Comparison of ENCODE assay signal across 10 mouse cellular contexts in the genomic region with DNA sequence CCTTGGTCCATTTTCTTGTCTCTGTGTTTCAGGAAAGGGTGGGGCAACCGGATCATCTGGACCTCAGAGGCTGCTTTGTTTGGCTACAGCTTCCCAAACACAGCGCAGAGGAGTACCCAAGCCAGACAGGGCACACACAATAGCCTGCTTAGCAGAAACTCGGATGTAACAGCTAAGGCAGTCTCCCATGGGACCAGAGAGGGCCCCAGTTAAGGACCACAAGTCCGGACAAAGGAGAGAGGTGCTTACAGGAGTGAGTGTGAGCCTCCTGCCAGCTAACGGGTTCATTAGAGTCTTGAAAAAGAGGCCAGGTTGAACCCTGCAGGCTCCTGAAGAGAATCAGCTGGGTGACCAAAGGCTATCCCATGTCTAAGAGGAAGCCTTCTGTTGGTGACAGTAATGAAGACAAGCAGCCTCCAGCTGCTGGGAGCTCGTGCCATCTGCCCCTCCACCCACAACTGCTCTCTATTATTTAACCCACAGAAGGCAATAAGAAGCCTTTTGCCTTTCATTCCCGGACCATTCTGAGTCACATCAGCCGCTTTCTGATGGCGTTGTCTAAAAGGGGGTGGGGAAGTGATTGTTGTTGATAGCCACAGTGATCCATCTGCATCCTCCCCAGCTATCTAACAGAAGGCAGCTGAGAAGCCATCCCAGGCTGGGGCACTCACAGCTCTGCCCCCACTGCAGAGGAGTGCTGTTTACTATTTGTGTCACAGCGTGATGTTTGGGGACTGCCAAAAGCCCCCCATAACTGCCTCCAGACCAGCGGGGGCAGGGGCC. TPM values are rescaled to one million over a fixed set of nuclear protein-coding genes. Genes with fewer than 3 reads are reported as not detected.
DNase-seq lines count a peak whose midpoint lies in the region; ATAC-seq lines count a peak whose summit lies in the region.
"Had no signal": no experiment of that assay in that cellular context is flagged by ENCODE, and none has a peak within 500 bp of the region (broad histone marks: within the 10 kb centered on the region; RNA-seq: fewer than 3 reads in every experiment).

No protein-coding gene starts in this region.

- ATAC-seq in hindbrain, embryonic 14.5 days (ENCODE audit: low FRiP score) = peak; percentile 70
- ATAC-seq in liver, embryonic 11.5 days (replicated peaks; ENCODE audit: low FRiP score) = no peak

- no peak overlapping the region for H3K4me3 ChIP-seq in hindbrain, embryonic 14.5 days (replicated peaks; ENCODE audit: low read length)
- H3K4me3 ChIP-seq in liver, embryonic 11.5 days (ENCODE audit: low read depth, low read length) = no peak overlapping the region
- H3K4me3 ChIP-seq: heart, adult 2 months; liver, embryonic 13.5 days had no signal

- no peak overlapping the region for H3K9ac ChIP-seq in hindbrain, embryonic 14.5 days
- H3K9ac ChIP-seq in liver, embryonic 11.5 days (ENCODE audit: low read depth, low read length) = no peak overlapping the region
- H3K9ac ChIP-seq: liver, embryonic 13.5 days had no signal

- H3K9me3 ChIP-seq in hindbrain, embryonic 14.5 days (ENCODE audit: control insufficient read depth, low read length) = no peaks in the 10 kb centered on the region
- H3K9me3 ChIP-seq in liver, embryonic 11.5 days (ENCODE audit: control insufficient read depth, low read length) = no peaks in the 10 kb centered on the region
- H3K9me3 ChIP-seq: liver, embryonic 13.5 days had no signal

- intact Hi-C loops in left cerebral cortex, postnatal 36 days (cut with DNase I) = no loop called here

- DNase-seq in MN1 (ENCODE audit: low spot score) = peak; percentile 79
- DNase-seq in embryo, embryonic 10.5 days (ENCODE audit: low spot score) = peak; percentile 57
- DNase-seq in hindbrain, embryonic 14.5 days (ENCODE audit: low spot score) = no peak
- DNase-seq in mesoderm, embryonic 11.5 days (ENCODE audit: low read depth, low spot score) = peak; percentile 66
- DNase-seq in urinary bladder, postnatal 36 days (ENCODE audit: low spot score in 2 of 2) = no peak
- DNase-seq in adrenal gland, postnatal 4 days (ENCODE audit: low spot score in 2 of 2) = no peak
- no peak for DNase-seq in left cerebral cortex, postnatal 36 days (ENCODE audit: low spot score in 2 of 2)
- DNase-seq in liver, embryonic 11.5 days (ENCODE audit: low spot score) = no peak
- DNase-seq: liver, embryonic 13.5 days had no signal

- 22% methylated on average over 11 of the region's 11 CpGs for WGBS in hindbrain, embryonic 14.5 days
- WGBS in liver, embryonic 11.5 days = 65% methylated on average over 11 of the region's 11 CpGs

- no peaks in the 10 kb centered on the region for H3K27me3 ChIP-seq in hindbrain, embryonic 14.5 days (ENCODE audit: control insufficient read depth, insufficient read depth, low read length)
- no peaks in the 10 kb centered on the region for H3K27me3 ChIP-seq in liver, embryonic 11.5 days (replicated peaks; ENCODE audit: control insufficient read depth, insufficient read depth, low read length)
- H3K27me3 ChIP-seq: liver, embryonic 13.5 days had no signal

- no peak overlapping the region for H3K4me2 ChIP-seq in hindbrain, embryonic 14.5 days (replicated peaks)
- no peak overlapping the region for H3K4me2 ChIP-seq in liver, embryonic 11.5 days
- H3K4me2 ChIP-seq: liver, embryonic 13.5 days had no signal

- H3K27ac ChIP-seq in hindbrain, embryonic 14.5 days = peak overlapping the region; percentile 74
- no peak overlapping the region for H3K27ac ChIP-seq in liver, embryonic 11.5 days (ENCODE audit: low read depth, low read length)
- H3K27ac ChIP-seq: heart, adult 2 months; liver, embryonic 13.5 days had no signal

- H3K36me3 ChIP-seq in hindbrain, embryonic 14.5 days (replicated peaks; ENCODE audit: control insufficient read depth, insufficient read depth) = no peaks in the 10 kb centered on the region
- no peaks in the 10 kb centered on the region for H3K36me3 ChIP-seq in liver, embryonic 11.5 days (ENCODE audit: control insufficient read depth, insufficient read depth, low read length)
- H3K36me3 ChIP-seq: liver, embryonic 13.5 days had no signal

- peaks cover 10% of the 10 kb centered on the region; the same call in 1 of the 2 replicates for H3K4me1 ChIP-seq in hindbrain, embryonic 14.5 days (replicated peaks; ENCODE audit: control insufficient read depth, insufficient read depth, low read length)
- no peaks in the 10 kb centered on the region for H3K4me1 ChIP-seq in liver, embryonic 11.5 days (replicated peaks; ENCODE audit: control insufficient read depth, insufficient read depth, low read length)

RNA-seq across cellular contexts. Expression of a gene that starts 35.1 kb away (rescaled TPM):
- 19.4 and 23.9 TPM in 2 replicates for polyA plus RNA-seq in hindbrain, embryonic 14.5 days (2014; fragmentation: Nextera tagmentation; extraction: Ambion mirVana)
- total RNA-seq in adrenal gland, postnatal 4 days (2021) = 1 to 10 TPM; 3.6 to 4.8 TPM
- total RNA-seq in left cerebral cortex, postnatal 36 days (2021) = 10 to 100 TPM; 30.0 to 35.0 TPM
- polyA plus RNA-seq in liver, embryonic 11.5 days (2014; fragmentation: Nextera tagmentation; extraction: Ambion mirVana) = 2.2 and 2.7 TPM in 2 replicates
- total RNA-seq: heart, adult 2 months had no signal
- polyA plus RNA-seq: heart, adult 2 months had no signal

Comparison
In these comparisons a context has a peak if more than half of its experiments do, and no peak if none do; other contexts are left out.
1. DNase-seq: peak in MN1 (single experiment), embryo, embryonic 10.5 days (single experiment) and mesoderm, embryonic 11.5 days (single experiment); none in hindbrain, embryonic 14.5 days (single experiment), urinary bladder, postnatal 36 days (0 of 2), adrenal gland, postnatal 4 days (0 of 2), left cerebral cortex, postnatal 36 days (0 of 2) and liver, embryonic 11.5 days (single experiment).
2. RNA of a gene that starts 35.1 kb away (total RNA-seq): 30.0 to 35.0 TPM in left cerebral cortex, postnatal 36 days; 3.6 to 4.8 TPM in adrenal gland, postnatal 4 days; every median in the first group is over 4 times any median in the second.